In the genomic region with DNA sequence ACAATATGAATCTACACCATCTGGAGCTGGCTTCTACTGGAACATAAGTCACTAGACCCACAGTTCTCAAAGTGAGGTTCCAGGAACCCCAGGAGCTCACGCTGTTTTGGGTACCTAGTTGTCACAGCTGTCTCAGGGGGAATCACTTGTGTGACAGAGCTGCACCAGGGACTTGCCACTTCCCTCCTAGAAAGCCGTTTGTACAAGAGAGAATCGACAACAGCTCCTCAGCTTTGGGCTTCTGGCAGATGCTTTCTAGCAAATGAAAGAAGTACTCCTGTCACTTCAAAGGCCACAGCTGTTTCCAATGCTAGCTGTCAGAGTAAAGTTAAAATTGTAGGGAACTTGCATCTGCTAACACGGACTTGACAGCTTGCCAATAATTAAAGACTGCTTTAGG, we compare ENCODE assay signal across 19 mouse cellular contexts.
DNase-seq lines count a peak whose midpoint lies in the region; ATAC-seq and TF ChIP-seq lines count a peak whose summit lies in the region.
"Had no signal": no experiment of that assay in that cellular context is flagged by ENCODE, and none has a peak within 500 bp of the region (broad histone marks: within the 10 kb centered on the region; RNA-seq: fewer than 3 reads in every experiment).

No protein-coding gene starts in this region.

- no peak overlapping the region for H3K27ac ChIP-seq in forebrain, postnatal 0 days (ENCODE audit: low read depth, low read length)
- H3K27ac ChIP-seq in forebrain, embryonic 12.5 days: no peak overlapping the region
- peak overlapping the region; percentile 54; the same call in 1 of the 2 replicates for H3K27ac ChIP-seq in stomach, embryonic 15.5 days
- H3K27ac ChIP-seq in stomach, postnatal 0 days (replicated peaks): no peak overlapping the region
- H3K27ac ChIP-seq: heart, adult 2 months; hindbrain, embryonic 14.5 days; limb, embryonic 15.5 days; lung, embryonic 15.5 days; midbrain, embryonic 10.5 days; neural tube, embryonic 12.5 days had no signal

- H3K9ac ChIP-seq in forebrain, postnatal 0 days: no peak overlapping the region
- no peak overlapping the region for H3K9ac ChIP-seq in forebrain, embryonic 12.5 days
- no peak overlapping the region for H3K9ac ChIP-seq in stomach, embryonic 15.5 days
- no peak overlapping the region for H3K9ac ChIP-seq in stomach, postnatal 0 days (ENCODE audit: low read length)
- H3K9ac ChIP-seq: hindbrain, embryonic 14.5 days; limb, embryonic 15.5 days; lung, embryonic 15.5 days; neural tube, embryonic 12.5 days had no signal

- no peaks in the 10 kb centered on the region for H3K36me3 ChIP-seq in forebrain, postnatal 0 days (ENCODE audit: insufficient read depth)
- H3K36me3 ChIP-seq in forebrain, embryonic 12.5 days (replicated peaks): no peaks in the 10 kb centered on the region
- H3K36me3 ChIP-seq in stomach, embryonic 15.5 days: no peaks in the 10 kb centered on the region
- H3K36me3 ChIP-seq in stomach, postnatal 0 days (ENCODE audit: control insufficient read depth, insufficient read depth, low read length): no peaks in the 10 kb centered on the region
- H3K36me3 ChIP-seq: limb, embryonic 15.5 days; lung, embryonic 15.5 days; midbrain, embryonic 10.5 days; neural tube, embryonic 12.5 days had no signal

- no peak for TF ChIP-seq CTCF in forebrain, postnatal 0 days (IDR thresholded peaks at IDR 0.05; ENCODE audit: low read depth)
- TF ChIP-seq CTCF in stomach, postnatal 0 days (IDR thresholded peaks at IDR 0.05; ENCODE audit: low read depth): no peak

- peak; percentile 23; the same call in 1 of the 2 replicates for ATAC-seq in forebrain, postnatal 0 days
- no peak for ATAC-seq in forebrain, embryonic 12.5 days (ENCODE audit: low FRiP score)
- no peak for ATAC-seq in stomach, embryonic 15.5 days (ENCODE audit: insufficient read depth, low FRiP score, low read depth)
- ATAC-seq in stomach, postnatal 0 days (ENCODE audit: low FRiP score, low TSS enrichment): no peak

- no peaks in the 10 kb centered on the region for H3K4me1 ChIP-seq in forebrain, postnatal 0 days (ENCODE audit: insufficient read depth)
- no peaks in the 10 kb centered on the region for H3K4me1 ChIP-seq in forebrain, embryonic 12.5 days
- 0 out of 2 replicates have a peak, but pooled peaks cover 3% of the 10 kb centered on the region for H3K4me1 ChIP-seq in stomach, embryonic 15.5 days
- H3K4me1 ChIP-seq in stomach, postnatal 0 days (replicated peaks; ENCODE audit: control insufficient read depth, insufficient read depth): no peaks in the 10 kb centered on the region; the same call in 1 of the 2 replicates
- H3K4me1 ChIP-seq: neural tube, embryonic 12.5 days had no signal

- H3K4me3 ChIP-seq in forebrain, postnatal 0 days (ENCODE audit: low read depth, low read length): no peak overlapping the region
- H3K4me3 ChIP-seq in forebrain, embryonic 12.5 days (replicated peaks): no peak overlapping the region
- H3K4me3 ChIP-seq in stomach, embryonic 15.5 days (replicated peaks): no peak overlapping the region
- no peak overlapping the region for H3K4me3 ChIP-seq in stomach, postnatal 0 days (ENCODE audit: low read depth, low read length)
- H3K4me3 ChIP-seq: heart, adult 2 months; limb, embryonic 15.5 days; lung, embryonic 15.5 days; midbrain, embryonic 10.5 days; neural tube, embryonic 12.5 days had no signal

- peak; percentile 30 for DNase-seq in forebrain, postnatal 0 days
- no peak for DNase-seq in stomach, postnatal 0 days (ENCODE audit: low spot score)
- DNase-seq in thymus, postnatal 0 days (ENCODE audit: low spot score): peak; percentile 87
- no peak for DNase-seq in spleen, adult 12 weeks (ENCODE audit: low spot score)
- no peak for DNase-seq in left cerebral cortex, adult 18-20 months (ENCODE audit: low spot score in 2 of 2)
- DNase-seq in cerebellum, postnatal 4 days (ENCODE audit: low spot score in 2 of 2): no peak
- DNase-seq: cerebellum, adult 9-10 months; gastrocnemius, postnatal 10 days; heart, adult 2 months; heart, postnatal 36 days; kidney, adult 9 months; kidney, postnatal 25 days had no signal

- no peaks in the 10 kb centered on the region for H3K27me3 ChIP-seq in forebrain, postnatal 0 days (ENCODE audit: insufficient read depth, low read length)
- 0 out of 2 replicates have a peak, but pooled peaks cover 3% of the 10 kb centered on the region for H3K27me3 ChIP-seq in forebrain, embryonic 12.5 days
- H3K27me3 ChIP-seq in stomach, embryonic 15.5 days (replicated peaks): no peaks in the 10 kb centered on the region
- no peaks in the 10 kb centered on the region for H3K27me3 ChIP-seq in stomach, postnatal 0 days (ENCODE audit: control insufficient read depth, insufficient read depth, low read length)
- H3K27me3 ChIP-seq: limb, embryonic 15.5 days; lung, embryonic 15.5 days; neural tube, embryonic 12.5 days had no signal

- TF ChIP-seq EP300 in stomach, postnatal 0 days (optimal IDR thresholded peaks at IDR 0.05): no peak

- H3K9me3 ChIP-seq in forebrain, postnatal 0 days (ENCODE audit: low read length): no peaks in the 10 kb centered on the region
- H3K9me3 ChIP-seq in forebrain, embryonic 12.5 days: no peaks in the 10 kb centered on the region
- no peaks in the 10 kb centered on the region for H3K9me3 ChIP-seq in stomach, embryonic 15.5 days
- no peaks in the 10 kb centered on the region for H3K9me3 ChIP-seq in stomach, postnatal 0 days (ENCODE audit: control insufficient read depth, low read length)
- H3K9me3 ChIP-seq: limb, embryonic 15.5 days; lung, embryonic 15.5 days; midbrain, embryonic 10.5 days; neural tube, embryonic 12.5 days had no signal

- 50% methylated on average over 4 of the region's 4 CpGs for WGBS in forebrain, postnatal 0 days
- 70% methylated on average over 4 of the region's 4 CpGs for WGBS in forebrain, embryonic 12.5 days
- WGBS in stomach, embryonic 15.5 days: 29% methylated on average over 4 of the region's 4 CpGs
- WGBS in stomach, postnatal 0 days: 36% methylated on average over 4 of the region's 4 CpGs

- H3K4me2 ChIP-seq in forebrain, postnatal 0 days (ENCODE audit: low read depth): no peak overlapping the region
- H3K4me2 ChIP-seq in forebrain, embryonic 12.5 days: no peak overlapping the region
- H3K4me2 ChIP-seq in stomach, embryonic 15.5 days: 0 out of 2 replicates have a peak overlapping the region, but pooled peaks have one; percentile 6
- H3K4me2 ChIP-seq in stomach, postnatal 0 days (replicated peaks; ENCODE audit: low read depth): no peak overlapping the region
- H3K4me2 ChIP-seq: hindbrain, embryonic 14.5 days; limb, embryonic 15.5 days; lung, embryonic 15.5 days; neural tube, embryonic 12.5 days had no signal

Comparison
In these comparisons a context has a peak if more than half of its experiments do, and no peak if none do; other contexts are left out.
1. DNase-seq: peak in forebrain, postnatal 0 days (single experiment) and thymus, postnatal 0 days (single experiment); none in stomach, postnatal 0 days (single experiment), spleen, adult 12 weeks (single experiment), left cerebral cortex, adult 18-20 months (0 of 2) and cerebellum, postnatal 4 days (0 of 2).